Mouse (Mus musculus) brain, embryonic 14.5 days (tissue): Measurements from ENCODE around the gene Cntn5.

Experiments
- CTCF ChIP-seq: fragments of 200-500 bp; IDR thresholded peaks from 2 replicates; pipeline ENCODE4 v1.5.1; 2012; ENCODE audit warnings: inconsistent platforms, mild to moderate bottlenecking, moderate library complexity, borderline replicate concordance; ENCODE audit not compliant: insufficient read depth, insufficient read length; ENCODE audit errors: extremely low read depth
- POLR2A ChIP-seq: fragments of 200-500 bp; IDR thresholded peaks from 2 replicates; pipeline ENCODE4 v1.6.1; 2012; ENCODE audit warnings: mild to moderate bottlenecking, inconsistent platforms, borderline replicate concordance; ENCODE audit not compliant: poor library complexity, insufficient read depth, insufficient read length, severe bottlenecking; ENCODE audit errors: extremely low read depth

GRCm38 (mm10) chr9:10492243-10492642, 412.3 kb downstream of the Cntn5 start:
- TF ChIP-seq CTCF (no peak), POLR2A (no peak)
